Mouse (Mus musculus) cerebellum, postnatal 36 days (tissue): Measurements from ENCODE around the gene Cnnm3.
"Not testable (repeated sequence)": the region's sequence is repeated elsewhere in the genome, so short reads cannot be mapped to it uniquely, and the experiment has no call there.

ENCODE experiments used
- DNase-seq, 2 experiments: peaks; one replicate each; pipeline ENCODE4 v3.0.0; 2021 to 2022; ENCODE audit warnings: mixed read lengths in 2 of 2

Gene Cnnm3

GRCm38 (mm10) chr1:36536783-36537182, 25.1 kb downstream of the Cnnm3 start, which contains the start of gene Ankrd23:
Gene Ankrd23, minus strand, starts transcription at chr1:36536883.
- not testable (repeated sequence) for DNase-seq

GRCm38 (mm10) chr1:36538727-36539126, 27.1 kb downstream of the Cnnm3 start:
- no peak for DNase-seq

GRCm38 (mm10) chr1:36539186-36539585, 27.5 kb downstream of the Cnnm3 start, which contains the start of gene Gm42417:
Gene Gm42417, minus strand, starts transcription at chr1:36539429.
- DNase-seq = no peak

- DNase-seq = no peak
These were observed 28.5 kb downstream of the Cnnm3 start for GRCm38 (mm10) chr1:36540132-36540531.

- no peak for DNase-seq
These were observed 29.1 kb downstream of the Cnnm3 start for GRCm38 (mm10) chr1:36540807-36541206.

- DNase-seq = peak; percentile 64 to 71
These were observed 30.2 kb downstream of the Cnnm3 start for GRCm38 (mm10) chr1:36541844-36542243.

- DNase-seq = no peak
These were observed 31.3 kb downstream of the Cnnm3 start for GRCm38 (mm10) chr1:36542925-36543324.

GRCm38 (mm10) chr1:36545382-36545781, 33.7 kb downstream of the Cnnm3 start:
- DNase-seq = no peak

GRCm38 (mm10) chr1:36545845-36546600, 34.4 kb downstream of the Cnnm3 start:
- peak in 1 of 2 experiments; percentile 37 for DNase-seq

GRCm38 (mm10) chr1:36546888-36547471, 35.3 kb downstream of the Cnnm3 start, which contains the start of gene Ankrd39:
Gene Ankrd39, minus strand, starts transcription at chr1:36547445.
- DNase-seq = peak; percentile 98 to 99

GRCm38 (mm10) chr1:36547981-36548598, 36.4 kb downstream of the Cnnm3 start:
- DNase-seq = peak in 1 of 2 experiments; percentile 53

GRCm38 (mm10) chr1:36548771-36549170, 37.1 kb downstream of the Cnnm3 start:
- DNase-seq = no peak

GRCm38 (mm10) chr1:36549491-36549890, 37.8 kb downstream of the Cnnm3 start:
- DNase-seq = no peak

- DNase-seq = peak; percentile 63 to 72
These were observed 38.6 kb downstream of the Cnnm3 start for GRCm38 (mm10) chr1:36550075-36550863.

GRCm38 (mm10) chr1:36551904-36552303, 40.2 kb downstream of the Cnnm3 start:
- peak in 1 of 2 experiments; percentile 35 for DNase-seq

GRCm38 (mm10) chr1:36552506-36552905, 40.8 kb downstream of the Cnnm3 start:
- peak; percentile 83 to 85 for DNase-seq

- no peak for DNase-seq
These were observed 43.1 kb downstream of the Cnnm3 start for GRCm38 (mm10) chr1:36554633-36555399.

- peak; percentile 51 to 57 for DNase-seq
These were observed 44.2 kb downstream of the Cnnm3 start for GRCm38 (mm10) chr1:36555798-36556395.

GRCm38 (mm10) chr1:36556553-36557456, 45.1 kb downstream of the Cnnm3 start:
- peak; percentile 94 to 95 for DNase-seq

GRCm38 (mm10) chr1:36557457-36558011, 45.9 kb downstream of the Cnnm3 start:
- DNase-seq = peak; percentile 65 to 71
